Mouse (Mus musculus) cortical plate, adult 2 months (tissue): ENCODE measurements around the gene Hspa1b. TPM values are rescaled to one million over a fixed set of nuclear protein-coding genes. Genes with fewer than 3 reads are reported as not detected.
A peak's percentile ranks its signal among the peaks of the same experiment; 100 is the strongest.
"Not testable (repeated sequence)": the region's sequence is repeated elsewhere in the genome, so short reads cannot be mapped to it uniquely, and the experiment has no call there.

Experiments used
- H3K27ac ChIP-seq: fragments of 200-500 bp; 2 replicates; pipeline ENCODE4 v1.5.1; 2012; ENCODE audit warnings: low read length, control low read depth, inconsistent platforms; ENCODE audit not compliant: insufficient read depth
- H3K4me1 ChIP-seq: fragments of 200-500 bp; 2 replicates; pipeline ENCODE4 v1.6.1; 2011; ENCODE audit warnings: low read length; ENCODE audit not compliant: control insufficient read depth, insufficient read depth
- H3K4me3 ChIP-seq: fragments of 200-500 bp; 2 replicates; pipeline ENCODE4 v1.5.1; 2011; ENCODE audit warnings: mild to moderate bottlenecking, low read length, control low read depth; ENCODE audit not compliant: insufficient read depth
- CTCF ChIP-seq: fragments of 200-500 bp; IDR thresholded peaks from 2 replicates; pipeline ENCODE4 v1.5.1; 2011; ENCODE audit warnings: mild to moderate bottlenecking, control low read depth, low read length; ENCODE audit not compliant: insufficient read depth; ENCODE audit errors: extremely low read depth
- POLR2A ChIP-seq: fragments of 200-500 bp; IDR thresholded peaks from 2 replicates; pipeline ENCODE4 v1.6.1; 2011; ENCODE audit warnings: mild to moderate bottlenecking, low read length, control low read depth; ENCODE audit not compliant: insufficient read depth; ENCODE audit errors: extremely low read depth
- polyA plus RNA-seq: library from polyadenylated mRNA; depleted of rRNA; stranded (reverse); fragments of >200 nt; gene quantifications from 2 replicates; pipeline ENCODE4 v1.2.3, GENCODE M21; 2012

Gene Hspa1b
- polyA plus RNA-seq, 1 experiment, result 8.4 TPM

DNA sequence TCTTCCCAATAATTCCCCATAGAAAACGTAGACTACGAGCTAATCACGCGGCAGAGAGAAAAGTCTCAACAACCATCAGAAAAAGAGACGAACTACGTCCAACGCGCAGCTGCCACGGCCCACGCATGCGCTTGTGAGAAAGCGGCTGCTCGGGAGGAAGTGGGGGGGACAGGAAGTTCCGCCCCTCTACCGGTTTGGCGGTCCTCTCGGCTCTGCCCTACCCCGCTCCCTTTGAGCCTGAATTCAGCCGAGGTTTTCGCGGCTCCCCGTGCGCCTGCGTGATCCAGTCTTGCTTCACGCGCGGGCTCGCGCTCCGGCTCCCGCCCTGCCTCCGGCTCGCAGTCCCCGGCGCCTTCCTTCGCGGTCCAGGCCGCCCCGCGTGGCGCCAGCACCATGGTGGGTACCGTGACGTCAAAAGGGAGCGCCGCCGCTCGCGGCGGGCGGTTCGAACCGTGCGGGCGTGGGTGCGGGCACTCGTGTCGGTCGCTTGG is 22.7 kb upstream of the Hspa1b start, which contains the start of gene Lsm2:
TSS of gene Lsm2 (plus strand) at position 173 of the 491 bp plus-strand sequence.
- peak within 1 kb of the TSS; percentile 62 for H3K4me3 ChIP-seq
- TF ChIP-seq CTCF (no peak), POLR2A (peak; percentile 93)
- H3K27ac ChIP-seq, result peak within 1 kb of the TSS; percentile 97
- no peaks in the 10 kb centered on the region for H3K4me1 ChIP-seq

DNA sequence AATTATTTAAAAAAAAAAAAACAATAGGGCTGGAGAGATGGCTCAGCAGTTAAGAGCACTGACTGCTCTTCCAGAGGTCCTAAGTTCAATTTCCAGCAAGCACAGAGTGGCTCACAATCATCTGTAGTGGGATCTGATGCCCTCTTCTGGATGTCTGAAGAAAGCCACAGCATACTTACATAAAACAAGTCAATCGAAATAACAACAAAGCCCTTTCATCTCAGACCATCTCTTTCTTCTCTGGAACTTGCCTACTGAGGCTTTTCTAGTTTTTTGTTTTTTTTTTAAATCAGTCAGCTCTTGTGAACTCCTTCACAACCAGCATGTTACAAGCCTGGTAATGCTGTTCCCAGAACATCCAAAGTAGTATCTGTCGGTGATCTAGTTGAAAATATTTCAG is 21.6 kb upstream of the Hspa1b start:
- Histone ChIP-seq H3K27ac (peak overlapping the region; percentile 72; the same call in 1 of the 2 replicates), H3K4me3 (peak overlapping the region; percentile 62; the same call in 1 of the 2 replicates)
- no peak for TF ChIP-seq POLR2A
- peak; percentile 50 for TF ChIP-seq CTCF

DNA sequence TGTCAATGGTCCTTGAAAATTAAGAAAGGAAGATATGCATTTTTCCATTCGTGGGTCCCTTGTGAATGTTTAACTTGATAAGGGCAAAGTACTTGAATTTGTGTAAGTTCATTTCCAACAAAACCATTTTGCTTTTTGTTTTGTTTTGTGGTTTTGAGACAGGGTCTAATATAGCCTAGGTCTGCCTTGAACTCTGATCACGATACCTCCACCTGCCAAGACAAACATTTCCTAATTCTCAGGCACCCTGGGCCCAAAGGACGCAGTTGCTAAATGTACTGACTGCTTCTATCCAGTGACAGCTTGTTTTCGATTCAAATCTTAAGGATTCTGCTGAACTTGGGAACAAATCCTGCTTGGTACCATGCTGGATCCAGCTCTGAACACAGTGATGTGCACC is 20.6 kb upstream of the Hspa1b start:
- no peaks in the 10 kb centered on the region for H3K4me1 ChIP-seq
- TF ChIP-seq CTCF (no peak), POLR2A (no peak)
- no peak overlapping the region for H3K27ac ChIP-seq
- no peak overlapping the region for H3K4me3 ChIP-seq

More for the DNA sequence above, 21.6 kb upstream of the Hspa1b start:
- H3K4me1 ChIP-seq, result no peaks in the 10 kb centered on the region

DNA sequence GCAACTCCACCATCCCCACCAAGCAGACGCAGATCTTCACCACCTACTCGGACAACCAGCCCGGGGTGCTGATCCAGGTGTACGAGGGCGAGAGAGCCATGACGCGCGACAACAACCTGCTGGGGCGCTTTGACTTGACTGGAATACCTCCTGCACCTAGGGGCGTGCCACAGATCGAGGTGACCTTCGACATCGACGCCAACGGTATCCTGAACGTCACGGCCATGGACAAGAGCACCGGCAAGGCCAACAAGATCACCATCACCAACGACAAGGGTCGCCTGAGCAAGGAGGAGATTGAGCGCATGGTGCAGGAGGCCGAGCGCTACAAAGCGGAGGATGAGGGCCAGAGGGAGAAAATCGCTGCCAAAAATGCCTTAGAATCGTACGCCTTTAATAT is 19.2 kb upstream of the Hspa1b start:
- Histone ChIP-seq H3K27ac (no peak overlapping the region), H3K4me3 (no peak overlapping the region), H3K4me1 (no peaks in the 10 kb centered on the region)
- TF ChIP-seq CTCF, result no peak

DNA sequence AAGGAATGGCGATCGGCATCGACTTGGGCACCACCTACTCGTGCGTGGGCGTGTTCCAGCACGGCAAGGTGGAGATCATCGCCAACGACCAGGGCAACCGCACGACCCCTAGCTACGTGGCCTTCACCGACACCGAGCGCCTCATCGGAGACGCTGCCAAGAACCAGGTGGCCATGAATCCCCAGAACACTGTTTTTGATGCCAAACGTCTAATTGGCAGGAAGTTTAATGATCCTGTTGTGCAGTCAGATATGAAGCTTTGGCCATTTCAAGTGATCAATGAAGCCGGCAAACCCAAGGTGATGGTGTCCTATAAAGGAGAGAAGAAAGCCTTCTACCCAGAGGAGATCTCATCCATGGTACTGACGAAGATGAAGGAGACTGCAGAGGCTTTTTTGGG is 18.0 kb upstream of the Hspa1b start:
- Histone ChIP-seq H3K4me3 (no peak overlapping the region), H3K27ac (no peak overlapping the region), H3K4me1 (no peaks in the 10 kb centered on the region)
- TF ChIP-seq CTCF (no peak), POLR2A (no peak)

DNA sequence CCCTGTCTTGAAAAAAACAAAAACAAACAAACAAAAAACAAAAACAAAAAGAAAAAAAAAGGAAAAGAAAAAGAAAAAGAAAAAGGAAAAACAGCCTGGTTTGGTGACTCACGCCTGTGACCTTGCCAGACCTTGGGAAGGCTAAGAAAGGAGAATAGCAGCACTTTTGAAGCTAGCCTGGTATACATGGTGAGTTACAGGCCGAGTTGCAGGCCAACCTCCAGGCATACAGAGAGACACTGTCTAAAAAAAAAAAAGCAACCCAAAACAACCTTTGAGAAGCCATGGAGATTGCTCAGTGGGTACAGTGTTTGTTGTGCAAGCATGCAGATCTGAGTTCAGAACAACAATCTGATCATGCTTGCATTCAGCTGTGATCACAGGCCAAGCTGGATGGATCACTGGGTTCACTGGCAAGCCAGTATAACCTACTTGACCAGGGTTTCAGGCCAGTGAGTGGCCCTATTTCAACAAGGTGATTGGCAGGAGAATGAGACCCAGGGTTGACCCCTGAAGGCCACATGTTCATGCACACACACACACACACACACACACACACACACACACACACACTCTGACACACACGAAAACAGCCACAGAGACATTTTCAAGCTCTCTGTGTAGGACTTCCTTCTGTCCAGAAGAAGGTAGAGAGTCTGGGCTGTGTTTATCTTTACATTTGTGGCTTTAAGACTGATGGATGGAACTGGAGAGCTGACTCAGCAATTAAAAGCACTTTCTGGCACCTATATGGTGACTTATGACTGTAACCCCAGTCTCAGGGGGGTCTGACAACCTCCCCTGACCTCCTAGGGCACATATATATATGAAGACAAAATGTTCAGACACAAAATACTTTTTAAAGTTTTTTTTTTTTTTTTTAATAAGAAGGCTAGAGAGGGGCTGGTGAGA is 16.8 kb upstream of the Hspa1b start:
- no peak for TF ChIP-seq CTCF
- no peak for TF ChIP-seq POLR2A
- Histone ChIP-seq H3K4me1 (no peaks in the 10 kb centered on the region), H3K4me3 (no peak overlapping the region), H3K27ac (no peak overlapping the region)

DNA sequence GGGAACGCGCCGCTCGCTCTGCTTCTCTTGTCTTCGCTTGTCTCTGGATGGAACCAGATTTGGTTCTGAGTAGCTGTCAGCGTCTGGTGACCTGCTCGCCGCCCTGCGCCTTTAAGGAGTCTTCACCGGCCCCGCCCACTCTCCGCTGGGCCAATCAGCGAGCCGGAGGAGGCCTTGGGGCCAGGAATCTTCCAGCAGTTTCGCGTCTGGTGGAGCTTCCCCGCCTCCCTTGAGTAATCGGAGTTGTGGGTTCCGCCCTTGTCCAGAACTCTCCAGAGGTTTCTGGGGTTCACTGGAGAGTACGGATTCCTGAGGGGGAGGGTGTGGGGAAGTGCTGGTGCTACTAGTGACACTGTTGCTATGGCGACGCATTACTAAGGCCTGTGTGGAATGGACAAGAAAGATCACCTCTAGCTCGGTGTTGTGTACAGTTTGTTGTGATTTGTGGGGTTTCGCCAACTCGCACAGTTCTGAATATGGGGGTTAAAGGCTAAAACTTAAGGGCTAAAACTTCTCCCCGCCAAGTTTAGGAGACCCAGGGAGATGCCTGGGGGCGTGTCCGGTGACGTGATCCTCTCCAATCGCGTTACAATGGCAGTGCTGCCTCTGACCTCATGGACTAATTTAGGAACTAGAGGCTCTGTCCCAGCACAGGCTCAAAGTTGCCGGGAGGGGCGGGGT is 13.2 kb upstream of the Hspa1b start, which contains the start of the genes Hspa1a and Hspa1l:
TSS of gene Hspa1a (minus strand) at position 88 of the 681 bp plus-strand sequence.
TSS of gene Hspa1l (plus strand) at position 635 of the 681 bp plus-strand sequence.
- Histone ChIP-seq H3K27ac (peak within 1 kb of the TSS; percentile 19; the same call in 1 of the 2 replicates), H3K4me3 (peak within 1 kb of the TSS; percentile 31)
- H3K4me1 ChIP-seq, result not testable (repeated sequence)
- peak; percentile 74 for TF ChIP-seq POLR2A

DNA sequence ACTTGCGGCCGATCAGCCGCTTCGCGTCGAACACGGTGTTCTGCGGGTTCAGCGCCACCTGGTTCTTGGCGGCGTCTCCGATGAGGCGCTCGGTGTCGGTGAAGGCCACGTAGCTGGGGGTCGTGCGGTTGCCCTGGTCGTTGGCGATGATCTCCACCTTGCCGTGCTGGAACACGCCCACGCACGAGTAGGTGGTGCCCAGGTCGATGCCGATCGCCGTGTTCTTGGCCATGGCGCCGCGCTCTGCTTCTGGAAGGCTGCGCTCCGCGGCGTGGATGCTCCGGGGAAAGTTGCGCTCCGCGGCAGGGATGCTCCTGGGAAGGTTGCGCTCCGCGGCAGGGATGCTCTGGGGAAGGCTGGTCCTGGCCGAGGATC is 12.6 kb upstream of the Hspa1b start:
- H3K4me3 ChIP-seq, result peak overlapping the region; percentile 31
- H3K27ac ChIP-seq, H3K4me1 ChIP-seq: not testable (repeated sequence)

DNA sequence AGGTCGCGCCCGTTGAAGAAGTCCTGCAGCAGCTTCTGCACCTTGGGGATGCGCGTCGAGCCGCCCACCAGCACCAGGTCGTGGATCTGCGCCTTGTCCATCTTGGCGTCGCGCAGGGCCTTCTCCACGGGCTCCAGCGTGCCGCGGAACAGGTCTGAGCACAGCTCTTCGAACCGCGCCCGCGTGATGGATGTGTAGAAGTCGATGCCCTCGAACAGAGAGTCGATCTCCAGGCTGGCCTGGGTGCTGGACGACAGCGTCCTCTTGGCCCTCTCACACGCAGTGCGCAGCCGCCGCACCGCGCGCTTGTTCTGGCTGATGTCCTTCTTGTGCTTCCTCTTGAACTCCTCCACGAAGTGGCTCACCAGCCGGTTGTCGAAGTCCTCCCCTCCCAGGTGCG is 11.8 kb upstream of the Hspa1b start:
- not testable (repeated sequence) for H3K4me3 ChIP-seq, H3K27ac ChIP-seq, H3K4me1 ChIP-seq

DNA sequence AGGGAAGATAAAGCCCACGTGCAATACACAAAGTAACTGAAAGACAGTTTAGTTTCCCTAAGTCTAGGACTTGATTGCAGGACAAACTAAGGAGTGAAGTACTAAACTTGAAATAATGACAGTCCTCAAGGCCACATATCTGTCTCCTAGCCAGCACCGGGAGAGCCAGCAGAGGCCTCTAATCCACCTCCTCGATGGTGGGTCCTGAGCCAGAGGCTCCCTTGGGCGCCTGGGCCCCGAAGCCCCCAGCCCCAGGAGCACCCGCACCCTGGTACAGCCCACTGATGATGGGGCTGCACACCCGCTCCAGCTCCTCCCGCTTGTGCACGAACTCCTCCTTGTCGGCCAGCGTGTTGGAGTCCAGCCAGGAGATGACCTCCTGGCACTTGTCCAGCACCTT is 10.8 kb upstream of the Hspa1b start, which contains the start of gene Gm20481:
TSS of gene Gm20481 (plus strand) at position 91 of the 400 bp plus-strand sequence.
- H3K27ac ChIP-seq, H3K4me1 ChIP-seq, H3K4me3 ChIP-seq: not testable (repeated sequence)
